Mouse (Mus musculus): Measurements from ENCODE around the gene Nr4a3.

The Nr4a3 gene

DNA sequence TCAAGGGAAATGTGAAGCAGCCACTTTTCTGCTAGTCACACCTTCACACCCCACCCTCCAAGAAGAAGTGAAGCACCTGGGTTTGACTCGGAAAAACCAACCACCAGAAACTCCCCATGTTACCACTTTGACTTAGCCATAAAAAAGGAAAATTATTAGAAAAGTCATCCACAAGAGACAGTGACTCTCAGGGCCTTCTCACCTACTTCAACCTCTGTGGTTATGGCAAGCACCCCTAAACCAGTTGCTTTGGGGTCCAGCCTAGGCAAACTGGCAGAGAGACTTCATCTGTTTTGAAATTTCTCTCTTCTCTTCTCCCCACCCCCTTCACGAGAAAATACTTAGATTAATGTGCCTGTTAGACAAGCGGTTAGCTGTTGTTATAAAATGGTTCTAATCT is 5.1 kb downstream of the Nr4a3 start:
- DNase-seq (ENCODE audit: low spot score in 2 of 2): no peak

- no peak for DNase-seq (ENCODE audit: low spot score in 2 of 2)
Measured at GRCm38 (mm10) chr4:48050442-48050841, 5.5 kb downstream of the Nr4a3 start.

- DNase-seq (ENCODE audit: low spot score in 2 of 2): no peak
Measured at GRCm38 (mm10) chr4:48051086-48051673, 6.2 kb downstream of the Nr4a3 start.

DNA sequence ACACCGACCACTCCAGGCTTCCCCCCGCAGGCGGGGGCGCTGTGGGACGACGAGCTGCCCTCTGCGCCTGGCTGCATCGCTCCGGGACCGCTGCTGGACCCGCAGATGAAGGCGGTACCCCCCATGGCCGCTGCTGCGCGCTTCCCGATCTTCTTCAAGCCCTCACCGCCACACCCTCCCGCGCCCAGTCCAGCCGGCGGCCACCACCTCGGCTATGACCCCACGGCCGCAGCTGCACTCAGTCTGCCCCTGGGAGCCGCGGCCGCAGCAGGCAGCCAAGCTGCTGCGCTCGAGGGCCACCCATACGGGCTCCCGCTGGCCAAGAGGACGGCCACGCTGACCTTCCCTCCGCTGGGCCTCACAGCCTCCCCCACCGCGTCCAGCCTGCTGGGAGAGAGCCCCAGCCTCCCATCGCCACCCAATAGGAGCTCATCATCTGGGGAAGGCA is 6.7 kb downstream of the Nr4a3 start:
- DNase-seq (ENCODE audit: low spot score in 2 of 2): no peak

GRCm38 (mm10) chr4:48061716-48062115 is 16.8 kb downstream of the Nr4a3 start:
- no peak for DNase-seq (ENCODE audit: low spot score in 2 of 2)

DNA sequence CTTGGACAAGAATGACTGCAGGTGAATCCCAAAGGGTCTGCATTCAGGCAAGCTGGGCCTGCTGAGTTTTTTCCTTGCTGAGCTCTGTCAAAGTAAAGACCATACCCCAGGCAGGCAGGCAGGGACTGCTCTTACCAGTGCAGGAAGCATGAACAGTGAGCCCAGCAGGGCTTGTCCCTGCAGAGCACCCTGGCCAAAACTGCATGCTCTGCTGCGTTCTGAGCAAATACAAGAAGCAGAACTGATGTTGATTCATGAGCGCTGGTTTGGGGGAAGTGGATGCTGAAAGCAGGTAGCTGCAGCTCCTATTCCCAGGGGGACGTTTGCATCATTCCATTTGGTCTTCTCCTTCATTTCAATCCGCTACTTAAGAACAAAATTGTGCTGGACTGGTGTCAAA is 19.4 kb downstream of the Nr4a3 start:
- no peak for DNase-seq (ENCODE audit: low spot score in 2 of 2)

DNA sequence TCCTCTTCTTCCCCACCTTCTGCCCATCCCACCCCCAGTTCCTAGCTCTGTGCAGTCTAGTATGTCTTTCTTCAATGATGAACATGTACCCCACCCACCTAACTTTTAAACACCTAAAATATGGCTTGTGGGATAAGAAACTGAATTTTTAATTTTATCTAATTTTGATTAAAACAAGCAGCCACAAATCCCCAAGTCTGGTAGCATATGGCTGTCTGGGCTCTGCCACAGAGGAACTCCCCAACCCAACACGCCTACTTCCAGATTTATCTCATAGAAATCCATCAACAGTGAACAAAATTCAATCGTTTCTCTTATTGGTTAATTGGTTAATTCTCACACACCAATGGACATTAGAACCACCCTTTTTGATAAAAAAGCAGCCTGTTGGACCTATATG is 21.7 kb downstream of the Nr4a3 start:
- no peak for DNase-seq (ENCODE audit: low spot score in 2 of 2)

DNA sequence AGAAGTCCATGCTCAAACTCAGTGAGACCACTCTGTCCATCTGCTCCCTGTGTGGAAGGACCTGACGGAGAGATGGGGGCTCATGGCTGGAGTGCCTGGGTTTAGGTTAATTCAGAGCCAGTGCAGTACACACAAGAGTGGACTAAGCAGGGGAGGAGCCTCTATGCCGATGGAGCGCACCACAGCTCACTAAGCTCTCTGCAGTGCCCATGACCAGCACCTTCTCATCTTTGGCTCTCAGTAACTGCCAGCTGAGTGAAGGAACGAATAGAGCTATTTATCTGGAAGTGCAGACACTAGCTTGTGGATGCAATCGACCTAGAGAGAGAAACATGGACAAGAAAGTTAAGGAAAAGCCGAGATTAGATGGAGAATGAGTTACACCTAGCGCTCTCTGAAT is 24.2 kb downstream of the Nr4a3 start:
- no peak for DNase-seq (ENCODE audit: low spot score in 2 of 2)

- no peak for DNase-seq (ENCODE audit: low spot score in 2 of 2)
Measured at GRCm38 (mm10) chr4:48072006-48072405, 27.1 kb downstream of the Nr4a3 start.

DNA sequence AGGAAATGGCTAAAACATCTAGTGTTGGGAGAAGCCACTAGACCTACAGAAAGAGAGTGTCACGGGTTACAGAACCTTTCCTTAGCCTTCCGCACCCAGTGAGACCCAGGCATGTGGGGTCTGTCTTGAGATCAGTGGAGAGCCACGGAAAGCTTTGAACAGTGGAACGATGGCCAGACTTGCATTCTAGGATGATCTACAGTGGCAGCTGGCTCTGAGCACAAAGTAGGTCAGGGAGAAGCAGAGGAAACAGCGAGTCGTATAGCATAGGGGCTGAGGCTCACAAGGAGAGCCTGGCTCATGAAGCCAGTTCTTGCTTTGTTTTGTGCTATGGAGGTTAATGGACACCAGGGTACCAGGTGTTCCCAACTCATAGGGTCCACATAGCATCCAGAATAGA is 28.4 kb downstream of the Nr4a3 start:
- DNase-seq (ENCODE audit: low spot score in 2 of 2): no peak

DNA sequence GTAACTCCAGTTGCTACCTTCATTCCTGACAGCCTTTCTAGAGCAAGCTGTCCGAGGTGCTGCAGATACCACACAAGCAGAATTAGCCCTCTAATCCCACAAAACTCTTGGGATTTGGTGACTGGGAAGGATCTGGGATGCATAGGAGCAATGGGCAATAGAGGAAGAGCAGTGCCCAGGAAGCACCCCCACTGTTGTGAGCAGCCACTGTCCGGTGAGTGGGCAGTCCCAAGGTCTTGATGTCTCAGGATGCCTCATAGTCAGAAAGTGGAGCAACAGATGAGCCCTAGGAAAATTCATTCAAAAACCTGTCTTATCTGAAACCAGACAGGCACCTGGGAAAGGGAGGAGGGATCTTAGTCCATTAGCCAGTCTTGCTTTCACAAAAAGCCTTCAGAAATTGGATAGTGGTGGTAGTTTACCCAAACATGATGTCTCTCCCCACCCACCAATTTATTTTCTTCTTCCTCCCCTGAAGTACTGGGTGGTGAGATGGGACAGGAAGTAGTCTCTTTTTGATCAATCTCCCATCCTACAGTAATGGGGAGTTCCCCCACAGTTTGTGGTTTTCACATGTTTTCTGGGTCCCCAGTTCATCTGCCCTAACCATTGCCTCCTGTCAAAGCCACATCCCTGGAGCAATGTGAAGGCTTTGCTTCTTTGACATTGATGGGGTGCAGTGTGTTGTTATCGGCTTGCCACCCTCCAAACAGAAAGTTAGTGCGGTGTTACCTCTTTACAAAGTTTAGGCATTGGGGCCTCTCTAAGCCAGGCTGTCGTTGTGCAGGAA is 29.7 kb downstream of the Nr4a3 start:
- DNase-seq (ENCODE audit: low spot score in 2 of 2): peak; percentile 56 to 60

DNA sequence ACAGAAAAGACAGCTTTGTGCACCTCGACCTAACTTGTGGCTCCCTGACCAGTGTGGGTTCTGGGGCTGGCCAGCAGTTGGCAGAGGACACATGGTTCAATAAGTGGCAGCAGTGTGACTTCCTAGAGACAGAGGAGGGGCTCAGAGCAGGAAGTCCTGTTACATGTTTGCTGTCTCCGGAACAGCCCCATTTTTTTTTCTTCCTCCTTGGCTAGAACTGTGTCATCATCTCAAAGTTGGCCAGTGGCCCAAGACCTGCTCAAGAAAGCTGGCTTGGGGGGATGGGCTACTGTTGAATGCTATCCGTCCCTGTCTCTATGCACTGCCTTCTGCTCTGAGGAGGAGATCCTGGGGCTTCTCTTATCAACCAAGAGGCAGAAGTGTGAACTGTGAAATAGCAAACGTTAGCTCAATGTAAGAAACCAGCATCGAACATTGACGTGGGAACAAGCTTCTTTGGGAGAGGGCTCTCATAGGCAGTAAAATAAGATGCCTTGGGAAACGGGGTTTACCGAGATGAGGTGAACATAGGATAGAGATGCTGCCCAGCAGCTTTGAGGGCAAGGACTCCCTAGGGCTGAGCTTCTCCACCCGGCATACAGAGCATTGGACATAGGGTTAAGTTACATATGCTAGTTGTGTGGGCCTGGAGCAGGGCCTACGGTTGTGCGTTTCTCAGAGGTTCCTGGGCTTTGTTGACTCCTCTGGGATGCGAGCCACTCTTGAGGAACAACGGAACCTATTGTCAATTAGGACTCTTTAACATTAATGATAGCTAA is 31.9 kb downstream of the Nr4a3 start:
- peak; percentile 48 to 74 for DNase-seq (ENCODE audit: low spot score in 2 of 2)

- no peak for DNase-seq (ENCODE audit: low spot score in 2 of 2)
Measured at GRCm38 (mm10) chr4:48078213-48078612, 33.3 kb downstream of the Nr4a3 start.

DNA sequence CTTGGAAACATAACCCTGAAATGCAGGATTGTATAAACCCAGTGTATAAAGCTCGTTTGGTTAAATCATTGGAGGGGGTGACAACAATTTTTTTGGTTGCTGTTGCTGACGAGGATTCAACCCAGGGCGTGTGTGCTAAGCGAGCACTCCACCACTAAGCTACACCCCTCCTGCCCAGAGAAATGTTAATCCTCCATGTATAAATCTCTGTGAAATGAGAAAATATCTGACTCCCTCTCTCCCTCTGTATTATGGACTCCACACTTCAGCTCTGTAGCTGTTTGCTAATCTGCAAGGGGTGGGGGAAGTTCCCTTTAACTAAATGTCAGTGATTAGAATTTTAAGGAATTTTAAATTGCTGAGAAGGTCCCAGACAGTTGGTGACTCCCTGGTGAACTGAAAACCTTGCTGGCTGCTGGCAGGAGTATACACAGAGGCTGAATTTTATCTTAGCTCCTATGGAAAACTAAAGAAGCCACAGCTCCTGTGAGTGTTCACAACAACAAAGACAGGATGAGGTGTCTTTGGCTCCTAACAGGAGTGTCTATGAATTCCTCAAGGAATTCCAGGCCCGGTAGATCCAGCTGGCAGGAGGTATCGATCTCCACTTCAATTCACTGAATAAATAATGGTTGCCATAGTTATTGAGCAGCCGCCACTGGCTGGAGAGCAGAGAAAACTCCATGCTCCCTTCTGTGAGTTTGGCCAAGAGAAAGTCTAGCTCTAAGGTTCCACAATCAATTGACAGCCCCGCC is 34.5 kb downstream of the Nr4a3 start:
- DNase-seq (ENCODE audit: low spot score in 2 of 2): no peak

DNA sequence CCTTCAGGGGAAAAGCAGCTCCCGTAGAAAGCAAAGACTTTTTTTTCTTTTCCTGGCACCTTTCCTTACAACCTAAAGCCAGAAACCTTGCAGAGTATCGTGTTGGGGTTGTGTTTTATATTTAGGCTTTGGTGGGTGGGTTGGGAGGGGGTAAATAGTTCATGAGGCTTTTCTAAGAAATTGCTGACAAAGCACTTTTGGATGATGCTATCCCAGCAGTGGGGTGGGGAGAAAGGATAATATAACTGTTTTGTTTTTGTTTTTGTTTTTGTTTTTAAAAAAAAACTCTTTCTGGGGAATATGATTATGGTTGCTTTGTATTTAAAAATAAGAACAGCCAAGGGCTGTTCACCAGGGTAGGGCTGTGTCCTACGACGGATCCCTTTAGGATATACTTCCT is 38.5 kb downstream of the Nr4a3 start:
- DNase-seq (ENCODE audit: low spot score in 2 of 2): no peak

GRCm38 (mm10) chr4:48086609-48087008 is 41.7 kb downstream of the Nr4a3 start:
- DNase-seq (ENCODE audit: low spot score in 2 of 2): peak; percentile 8 to 31

- DNase-seq (ENCODE audit: low spot score in 2 of 2): no peak
Measured at GRCm38 (mm10) chr4:48087497-48087896, 42.5 kb downstream of the Nr4a3 start.

GRCm38 (mm10) chr4:48093221-48093620 is 48.3 kb downstream of the Nr4a3 start:
- DNase-seq (ENCODE audit: low spot score in 2 of 2): no peak

DNA sequence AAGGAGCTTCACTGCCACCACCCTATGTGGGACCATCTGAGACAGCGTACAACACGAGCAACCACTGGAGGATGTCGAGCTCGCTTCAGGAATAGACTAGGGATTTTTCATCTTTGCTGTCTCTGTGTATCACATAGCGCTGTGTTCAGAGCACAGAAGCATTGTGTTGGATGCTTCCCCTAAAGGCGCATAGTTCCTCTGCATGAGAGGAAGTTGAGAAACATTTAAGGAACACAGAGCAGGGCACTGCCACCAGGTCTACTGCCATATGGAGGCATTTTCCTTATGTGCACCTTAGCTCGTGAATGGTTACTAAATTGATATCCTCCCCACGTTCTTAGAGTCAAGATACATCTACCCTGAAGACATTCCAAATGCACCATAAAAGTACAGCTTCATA is 55.3 kb downstream of the Nr4a3 start:
- DNase-seq (ENCODE audit: low spot score in 2 of 2): no peak

DNA sequence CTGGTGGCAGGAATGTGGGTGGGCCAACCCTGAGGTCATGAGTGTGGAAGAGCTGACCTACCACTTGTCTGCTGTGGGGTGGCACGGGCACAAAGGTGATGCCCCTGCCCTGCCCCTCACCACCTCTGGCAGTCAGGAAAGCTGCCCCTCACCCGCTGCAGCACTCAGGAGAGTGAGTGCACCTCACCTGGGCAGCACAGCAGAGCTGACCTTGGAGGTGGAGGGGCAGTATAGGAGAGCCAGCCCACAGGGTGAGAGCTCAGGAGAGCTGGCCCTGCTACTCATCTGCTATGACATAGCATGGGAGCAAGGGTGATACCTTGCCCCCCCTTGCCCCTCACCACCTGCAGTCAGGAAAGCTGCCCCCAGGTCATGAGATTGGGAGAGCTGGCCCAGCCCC is 57.0 kb downstream of the Nr4a3 start:
- DNase-seq (ENCODE audit: low spot score in 2 of 2): no peak

DNA sequence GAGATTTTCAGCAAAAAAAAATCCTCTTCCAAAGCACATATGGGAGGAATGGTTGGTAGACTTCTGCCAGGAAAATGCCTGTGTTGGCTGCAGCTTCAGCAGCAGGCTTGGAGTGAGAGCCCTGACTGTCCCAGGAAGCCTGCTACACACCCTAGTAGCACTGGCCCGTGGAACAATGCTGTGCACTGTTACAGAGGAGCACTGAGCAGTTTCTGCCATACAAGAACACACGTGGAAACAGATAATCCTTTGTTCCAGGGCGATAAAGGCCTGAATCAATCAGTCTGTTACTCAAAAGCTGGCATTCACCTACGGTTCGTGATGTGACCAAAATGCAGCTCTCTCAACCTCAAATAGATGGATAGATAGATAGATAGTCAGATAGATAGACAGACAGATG is 60.4 kb downstream of the Nr4a3 start:
- no peak for DNase-seq (ENCODE audit: low spot score in 2 of 2)

- DNase-seq (ENCODE audit: low spot score in 2 of 2): no peak
Measured at GRCm38 (mm10) chr4:48107086-48107485, 62.1 kb downstream of the Nr4a3 start.

Measured in spleen, postnatal 36 days (tissue).